Mouse (Mus musculus) liver, adult (tissue): ENCODE data around the gene Fkrp.

Source experiments
- GATA4 ChIP-seq: IDR thresholded peaks from 2 replicates; pipeline ENCODE4 v1.6.1; 2014; ENCODE audit warnings: mild to moderate bottlenecking, low read length; ENCODE audit not compliant: insufficient replicate concordance

Fkrp gene

GRCm38 (mm10) chr7:16839427-16840108, 23.0 kb upstream of the Fkrp start:
- no peak for TF ChIP-seq GATA4

DNA sequence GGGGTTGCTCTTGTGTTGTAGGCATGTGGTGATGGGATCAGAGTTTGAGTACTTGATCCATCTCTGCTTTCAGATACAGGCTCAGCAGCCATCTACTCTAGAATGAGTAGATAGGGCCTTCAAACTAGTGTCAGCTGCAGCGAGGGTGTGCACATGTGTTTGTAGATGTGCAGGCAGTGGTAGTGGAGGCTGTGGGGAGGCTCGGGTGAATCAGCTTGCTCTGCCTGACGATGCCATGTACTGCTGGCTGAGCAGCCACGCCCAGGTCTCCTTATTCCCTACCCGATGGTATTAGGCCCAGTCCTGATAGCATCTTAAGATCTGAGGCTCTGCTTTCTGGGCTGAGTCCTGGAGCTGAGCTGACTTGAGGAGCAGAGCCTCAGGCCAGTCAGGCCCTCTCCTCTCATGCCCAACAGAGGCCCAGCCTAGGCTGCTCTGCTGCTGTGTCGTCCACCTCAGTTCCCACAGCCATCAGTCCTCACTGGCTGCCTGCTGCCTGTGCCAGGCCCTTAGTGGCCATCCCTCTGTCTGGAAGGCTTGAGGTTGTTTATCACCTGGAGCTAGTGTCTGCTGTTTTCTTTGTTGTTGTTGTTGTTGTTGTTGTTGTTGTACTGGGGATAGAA, 22.4 kb upstream of the Fkrp start:
- no peak for TF ChIP-seq GATA4

GRCm38 (mm10) chr7:16837916-16838803, 21.6 kb upstream of the Fkrp start:
- TF ChIP-seq GATA4 = no peak

DNA sequence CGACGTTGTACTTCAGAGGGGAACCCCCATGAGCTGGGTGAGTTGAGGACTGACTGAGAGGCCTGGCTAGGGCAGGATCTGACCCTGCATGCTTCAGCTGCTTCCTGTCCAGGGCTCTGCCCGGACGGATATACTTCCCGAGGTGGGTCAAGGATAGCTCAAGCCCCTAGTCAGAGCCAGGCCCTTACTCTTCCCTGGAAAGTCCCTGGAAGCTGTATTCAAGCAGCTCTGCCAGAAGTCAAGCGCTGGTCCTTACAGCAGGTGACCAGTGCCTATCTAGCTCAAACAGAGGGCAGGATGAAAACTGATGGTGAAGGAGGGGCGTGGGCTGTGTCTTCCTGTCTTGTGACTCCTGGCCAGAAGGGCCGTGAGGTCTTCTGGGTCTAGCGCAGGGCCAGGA, 13.9 kb upstream of the Fkrp start:
- peak; percentile 68; the same call in 1 of the 2 replicates for TF ChIP-seq GATA4

DNA sequence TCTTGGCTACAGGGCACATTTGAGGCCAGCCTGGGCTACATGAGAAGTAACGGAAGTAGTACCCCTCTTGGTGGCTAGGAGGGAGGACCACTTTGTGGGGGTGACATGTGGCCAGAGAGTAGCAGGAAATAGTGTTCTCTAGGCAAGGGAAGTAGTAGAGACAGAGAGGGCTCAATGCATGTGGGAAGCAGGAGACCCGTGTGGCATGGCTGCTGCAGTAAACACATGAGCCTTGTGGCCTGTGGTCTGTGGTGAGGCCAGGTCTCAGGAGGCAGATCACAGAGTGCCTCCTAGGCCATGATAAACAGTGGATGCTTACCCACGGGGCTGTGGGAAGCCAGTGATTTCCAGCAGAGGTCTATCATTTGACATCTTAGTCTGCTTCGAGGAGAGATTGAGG, 10.7 kb upstream of the Fkrp start:
- TF ChIP-seq GATA4 = no peak

GRCm38 (mm10) chr7:16826571-16826970, 10.0 kb upstream of the Fkrp start:
- no peak for TF ChIP-seq GATA4

DNA sequence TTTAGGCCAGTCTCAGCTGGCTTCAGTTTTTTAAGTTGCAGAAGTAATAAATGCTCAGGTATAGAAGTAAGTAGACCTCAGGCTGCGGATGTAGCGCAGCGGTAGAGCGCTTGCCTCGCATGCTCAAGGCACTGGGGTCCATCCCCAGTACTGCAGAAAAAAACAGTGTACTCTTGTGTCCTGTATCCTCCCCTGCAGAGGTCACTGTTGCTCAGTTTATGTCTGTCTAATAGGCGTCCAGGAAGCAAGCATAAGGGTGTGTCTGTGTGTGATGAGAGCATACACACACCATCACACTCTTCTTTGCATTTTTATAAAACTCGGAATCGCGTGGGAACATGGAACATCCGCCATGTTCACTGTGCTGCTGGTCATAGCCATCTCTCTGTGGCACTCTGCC, 9.3 kb upstream of the Fkrp start:
- TF ChIP-seq GATA4 = no peak

DNA sequence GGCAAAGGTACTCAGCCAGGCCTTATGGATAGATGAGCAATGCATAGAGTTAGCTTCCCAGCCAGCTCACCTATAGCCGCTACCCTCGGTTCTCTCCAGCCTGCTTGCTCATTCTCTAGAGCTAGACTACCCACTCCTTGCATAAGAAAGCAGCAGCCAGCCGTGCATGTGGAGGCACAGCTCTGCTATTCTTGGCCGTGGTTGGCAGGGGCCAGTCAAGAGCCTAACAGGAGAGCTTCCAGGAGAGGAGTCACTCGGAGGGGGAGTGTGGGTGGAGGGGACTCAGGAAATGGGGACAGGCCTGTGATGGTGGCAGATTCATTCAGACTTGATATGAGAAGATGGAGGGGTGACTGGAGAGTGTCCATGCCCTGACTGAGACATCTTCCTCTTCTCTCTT, 7.2 kb upstream of the Fkrp start:
- TF ChIP-seq GATA4 = no peak

DNA sequence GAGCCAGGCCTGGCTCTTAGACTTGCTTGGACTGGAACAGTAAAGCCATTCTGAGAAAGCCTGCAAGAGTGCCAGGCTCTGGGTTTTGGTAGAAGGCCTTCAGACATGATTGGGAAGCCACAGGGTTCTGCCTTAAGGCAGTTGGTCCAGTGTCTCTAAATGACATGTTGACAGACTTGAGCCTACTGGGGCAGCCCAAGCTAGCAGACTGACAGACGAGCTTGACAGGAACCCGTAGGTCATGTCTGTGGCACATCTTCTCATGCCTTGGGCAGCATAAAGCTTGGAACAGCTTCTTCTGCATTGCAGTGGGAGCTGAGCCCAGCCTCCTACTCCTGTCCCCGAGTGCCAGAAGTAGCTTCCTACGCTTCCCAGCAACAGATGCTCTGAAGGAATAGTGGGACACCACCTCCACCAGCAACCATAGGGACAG, 5.2 kb upstream of the Fkrp start:
- no peak for TF ChIP-seq GATA4

DNA sequence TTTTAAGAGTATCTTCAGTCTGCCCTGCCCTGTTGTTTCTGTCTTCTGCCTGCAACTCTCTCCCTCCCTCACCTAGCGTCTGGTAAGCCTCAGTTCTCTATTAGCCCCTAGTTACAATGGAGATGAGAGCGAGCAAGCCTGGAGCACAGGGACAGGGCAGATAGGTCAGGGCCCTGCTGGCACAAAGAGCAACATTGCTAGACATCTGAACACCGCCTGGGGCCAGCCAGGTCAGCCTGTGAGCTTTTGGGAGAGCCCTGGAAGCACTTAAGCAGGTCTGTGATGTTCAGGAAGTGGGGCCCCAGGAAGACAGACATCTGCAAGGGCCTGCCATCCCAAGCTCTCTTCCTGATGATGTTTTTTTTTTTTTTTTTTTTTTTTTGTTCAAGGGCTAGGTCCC, 4.6 kb upstream of the Fkrp start:
- TF ChIP-seq GATA4 = no peak

DNA sequence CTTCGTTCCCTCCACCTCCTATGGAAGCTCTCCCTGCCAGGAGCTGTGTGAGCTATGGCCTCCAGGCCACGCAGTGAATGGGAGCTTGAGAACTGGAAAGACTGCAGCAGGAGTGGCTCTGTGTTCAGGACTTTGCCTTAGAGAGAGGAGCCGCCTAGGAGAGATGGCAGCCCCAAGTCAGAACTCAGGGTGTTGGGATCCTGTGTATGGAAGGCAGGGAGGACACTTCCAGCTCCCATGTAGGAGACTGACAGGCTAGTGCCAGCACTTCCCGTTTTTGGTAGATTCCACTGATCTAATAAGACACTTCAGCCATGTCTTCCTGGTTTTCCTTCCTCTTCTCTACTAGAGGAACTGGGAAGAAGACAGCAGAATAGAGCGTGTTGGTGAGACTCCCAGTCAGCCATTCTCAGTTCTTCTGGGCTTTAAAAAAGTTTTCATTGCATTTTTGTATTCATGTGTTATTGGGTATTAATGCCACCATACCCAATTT, 3.8 kb upstream of the Fkrp start:
- no peak for TF ChIP-seq GATA4

DNA sequence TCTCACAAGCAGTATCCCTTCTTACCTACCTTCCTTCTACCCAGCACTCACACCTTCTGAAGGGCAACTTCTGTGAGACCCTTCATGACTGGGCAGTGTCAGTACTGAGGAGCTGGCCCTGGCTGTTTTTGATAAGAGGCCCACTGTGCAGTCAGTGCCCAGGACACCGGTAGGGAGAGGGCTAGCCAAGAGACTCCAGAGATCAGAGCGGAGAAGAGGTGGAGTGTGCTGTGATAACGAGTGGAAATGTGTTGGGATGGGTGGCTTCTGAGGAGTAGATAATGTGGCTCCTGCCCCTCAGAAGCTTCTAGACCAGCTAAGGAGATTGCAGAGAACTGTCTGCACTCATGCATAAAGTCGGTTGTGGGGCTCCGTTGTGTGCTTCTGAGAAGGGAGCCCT, 3.3 kb upstream of the Fkrp start:
- TF ChIP-seq GATA4 = no peak

- no peak for TF ChIP-seq GATA4
Observed at GRCm38 (mm10) chr7:16817693-16818092, 1.2 kb upstream of the Fkrp start.

GRCm38 (mm10) chr7:16816078-16816474, 456 bp downstream of the Fkrp start:
- TF ChIP-seq GATA4 = no peak

- TF ChIP-seq GATA4 = no peak
Observed at GRCm38 (mm10) chr7:16815351-16815941, 1.1 kb downstream of the Fkrp start, which contains the start of gene Strn4. Strn4 (plus strand) TSS chr7:16815889.

- TF ChIP-seq GATA4 = no peak
Observed at GRCm38 (mm10) chr7:16812505-16812904, 4.0 kb downstream of the Fkrp start.

DNA sequence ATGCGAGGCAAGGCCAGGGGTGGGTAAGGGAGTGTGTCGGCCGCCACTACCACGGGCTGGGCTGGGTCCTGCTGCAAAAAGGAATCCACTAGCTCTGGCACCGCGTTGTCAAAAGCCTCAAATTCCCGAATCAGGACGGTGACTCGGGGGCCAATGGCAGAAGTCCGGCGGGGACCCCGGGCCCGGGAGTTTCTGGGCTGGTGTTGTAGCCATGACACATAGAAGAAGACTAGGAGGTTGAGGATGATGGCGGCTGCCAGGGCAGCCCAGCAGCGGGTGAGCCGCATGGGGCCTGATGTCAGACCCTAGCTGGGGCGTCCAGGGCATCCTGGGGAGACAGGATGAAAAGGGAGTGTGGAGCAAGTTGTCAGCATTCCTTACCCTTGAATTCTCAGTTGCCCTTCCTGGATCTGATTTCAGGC, 4.9 kb downstream of the Fkrp start:
- TF ChIP-seq GATA4 = no peak
